Mouse (Mus musculus) G1E-ER4 (cell line): ENCODE measurements around the gene Eed. TPM values are rescaled to one million over a fixed set of nuclear protein-coding genes. Genes with fewer than 3 reads are reported as not detected.

ENCODE experiments used
- GATA1 ChIP-seq: IDR thresholded peaks from one replicate; pipeline ENCODE4 v1.8.0; 2012; ENCODE audit warnings: low read length, inconsistent platforms
- polyA plus RNA-seq: library from polyadenylated mRNA; stranded (reverse); fragments of >175 nt; gene quantifications from 2 replicates; pipeline ENCODE4 v1.2.3, GENCODE M21; 2012

The Eed gene
- polyA plus RNA-seq, 1 experiment = 226 TPM

GRCm38 (mm10) chr7:89998006-89998623, 17.3 kb upstream of the Eed start:
- TF ChIP-seq GATA1 = no peak

- TF ChIP-seq GATA1 = no peak
Observed at GRCm38 (mm10) chr7:89993091-89993490, 12.3 kb upstream of the Eed start.

GRCm38 (mm10) chr7:89984421-89984820, 3.6 kb upstream of the Eed start:
- TF ChIP-seq GATA1 = no peak

- TF ChIP-seq GATA1 = no peak
Observed at GRCm38 (mm10) chr7:89983441-89983840, 2.7 kb upstream of the Eed start.

- TF ChIP-seq GATA1 = no peak
Observed at GRCm38 (mm10) chr7:89981557-89981956, 774 bp upstream of the Eed start.

- no peak for TF ChIP-seq GATA1
Observed at GRCm38 (mm10) chr7:89980133-89980484, 674 bp downstream of the Eed start.

GRCm38 (mm10) chr7:89979432-89980130, 1.2 kb downstream of the Eed start:
- no peak for TF ChIP-seq GATA1

GRCm38 (mm10) chr7:89976796-89977195, 4.0 kb downstream of the Eed start:
- TF ChIP-seq GATA1 = no peak

GRCm38 (mm10) chr7:89975571-89975970, 5.2 kb downstream of the Eed start:
- TF ChIP-seq GATA1 = no peak

GRCm38 (mm10) chr7:89967235-89967634, 13.5 kb downstream of the Eed start:
- TF ChIP-seq GATA1 = no peak

- TF ChIP-seq GATA1 = no peak
Observed at GRCm38 (mm10) chr7:89966771-89967170, 14.0 kb downstream of the Eed start.

- TF ChIP-seq GATA1 = no peak
Observed at GRCm38 (mm10) chr7:89963135-89963534, 17.6 kb downstream of the Eed start.

- no peak for TF ChIP-seq GATA1
Observed at GRCm38 (mm10) chr7:89957300-89957699, 23.5 kb downstream of the Eed start.

GRCm38 (mm10) chr7:89954261-89954660, 26.5 kb downstream of the Eed start:
- TF ChIP-seq GATA1 = no peak

- TF ChIP-seq GATA1 = no peak
Observed at GRCm38 (mm10) chr7:89949403-89949802, 31.4 kb downstream of the Eed start.

- TF ChIP-seq GATA1 = no peak
Observed at GRCm38 (mm10) chr7:89948026-89948425, 32.8 kb downstream of the Eed start.
